Mouse (Mus musculus) spleen, adult 2 months (tissue): ENCODE results near the gene Tmem245.

Experiments used
- CTCF ChIP-seq: fragments of 200-500 bp; IDR thresholded peaks from 2 replicates; pipeline ENCODE4 v1.5.1; 2011; ENCODE audit warnings: mild to moderate bottlenecking, inconsistent platforms; ENCODE audit not compliant: insufficient read depth, insufficient read length, insufficient replicate concordance; ENCODE audit errors: extremely low read depth
- POLR2A ChIP-seq: fragments of 200-500 bp; IDR thresholded peaks from 2 replicates; pipeline ENCODE4 v1.6.1; 2011; ENCODE audit warnings: low read depth, low read length, inconsistent platforms

DNA sequence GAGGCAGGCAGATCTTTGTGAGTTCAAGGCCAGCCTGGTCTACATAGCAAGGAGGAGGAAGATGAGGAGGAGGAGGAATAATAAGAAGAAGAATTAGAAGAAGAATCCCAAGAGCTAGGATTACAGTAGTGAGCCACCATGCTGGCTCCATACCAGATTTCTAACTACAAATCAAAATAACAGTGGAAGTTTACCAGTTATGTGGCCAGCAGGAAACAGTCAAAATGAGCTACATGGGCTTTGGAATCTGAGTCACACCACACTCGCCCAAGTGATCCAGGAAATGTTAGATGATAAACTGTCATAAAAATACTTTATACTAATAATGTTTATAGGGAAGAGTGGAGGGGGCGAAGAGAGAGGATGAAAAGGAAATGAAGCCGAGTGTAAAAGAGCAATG lies 106.9 kb downstream of the Tmem245 start:
- TF ChIP-seq CTCF, result no peak
- TF ChIP-seq POLR2A, result no peak
